ENCODE assay signal across 1 mouse cellular context in genomic region chr11:97703039-97703826, GRCm38 (mm10).
TF ChIP-seq lines count a peak whose summit lies in the region.

Gene Psmb3, plus strand, starts transcription at chr11:97703399.

TF ChIP-seq in MEL, 35 proteins besides CTCF, POLR2A, EP300 and RAD21 (continued from another document):
- TF ChIP-seq CHD1 (IDR thresholded peaks at IDR 0.05; ENCODE audit: low read depth, low read length) (peak; percentile 95; the same call in 1 of the 2 replicates), KAT2A (conservative IDR thresholded peaks at IDR 0.05; ENCODE audit: low read depth, low read length) (peak; percentile 95)
